Mouse (Mus musculus): Measurements from ENCODE around the gene Pbx1. TPM values are rescaled to one million over a fixed set of nuclear protein-coding genes. Genes with fewer than 3 reads are reported as not detected.

Pbx1 gene
- polyA plus RNA-seq, 1 experiment from 2014 or later: 4.0 TPM

GRCm38 (mm10) chr1:168138669-168139068 is 293.4 kb downstream of the Pbx1 start:
- ATAC-seq (no peak), DNase-seq (no peak)
- Histone ChIP-seq H3K4me1 (ENCODE audit: insufficient read depth) (no peaks in the 10 kb centered on the region), H3K27me3 (ENCODE audit: insufficient read depth, low read length) (no peaks in the 10 kb centered on the region), H3K4me2 (ENCODE audit: low read depth, low read length) (no peak overlapping the region), H3K27ac (ENCODE audit: low read depth) (no peak overlapping the region), H3K9me3 (ENCODE audit: low read length) (no peaks in the 10 kb centered on the region), H3K36me3 (replicated peaks; ENCODE audit: insufficient read depth, low read length) (no peaks in the 10 kb centered on the region), H3K4me3 (ENCODE audit: low read depth, low read length) (no peak overlapping the region), H3K9ac (replicated peaks) (no peak overlapping the region)
- 81% methylated on average over 4 of the region's 4 CpGs for WGBS (ENCODE audit: insufficient replicate concordance)
- no peak for TF ChIP-seq CTCF (IDR thresholded peaks at IDR 0.05; ENCODE audit: low read depth)
- no peak for TF ChIP-seq EP300 (IDR thresholded peaks at IDR 0.05; ENCODE audit: low read depth)

GRCm38 (mm10) chr1:168137890-168138289 is 294.2 kb downstream of the Pbx1 start:
- TF ChIP-seq EP300 (IDR thresholded peaks at IDR 0.05; ENCODE audit: low read depth): no peak
- no peak for TF ChIP-seq CTCF (IDR thresholded peaks at IDR 0.05; ENCODE audit: low read depth)
- no peaks in the 10 kb centered on the region for H3K9me3 ChIP-seq (ENCODE audit: low read length)
- WGBS (ENCODE audit: insufficient replicate concordance): 76% methylated on average over 5 of the region's 5 CpGs
- no peaks in the 10 kb centered on the region for H3K4me1 ChIP-seq (ENCODE audit: insufficient read depth)
- no peak overlapping the region for H3K27ac ChIP-seq (ENCODE audit: low read depth)
- DNase-seq (no peak), ATAC-seq (no peak)
- no peak overlapping the region for H3K4me3 ChIP-seq (ENCODE audit: low read depth, low read length)
- H3K9ac ChIP-seq (replicated peaks): no peak overlapping the region
- H3K4me2 ChIP-seq (ENCODE audit: low read depth, low read length): no peak overlapping the region
- H3K27me3 ChIP-seq (ENCODE audit: insufficient read depth, low read length): no peaks in the 10 kb centered on the region
- H3K36me3 ChIP-seq (replicated peaks; ENCODE audit: insufficient read depth, low read length): no peaks in the 10 kb centered on the region

GRCm38 (mm10) chr1:168135545-168135944 is 296.5 kb downstream of the Pbx1 start:
- no peak overlapping the region for H3K27ac ChIP-seq (ENCODE audit: low read depth)
- H3K36me3 ChIP-seq (replicated peaks; ENCODE audit: insufficient read depth, low read length): no peaks in the 10 kb centered on the region
- H3K4me2 ChIP-seq (ENCODE audit: low read depth, low read length): no peak overlapping the region
- no peaks in the 10 kb centered on the region for H3K27me3 ChIP-seq (ENCODE audit: insufficient read depth, low read length)
- no peaks in the 10 kb centered on the region for H3K4me1 ChIP-seq (ENCODE audit: insufficient read depth)
- no peak overlapping the region for H3K9ac ChIP-seq (replicated peaks)
- no peak overlapping the region for H3K4me3 ChIP-seq (ENCODE audit: low read depth, low read length)
- whole genome bisulfite sequencing (ENCODE audit: insufficient replicate concordance): 59% methylated on average over 6 of the region's 7 CpGs
- TF ChIP-seq CTCF (IDR thresholded peaks at IDR 0.05; ENCODE audit: low read depth): no peak
- H3K9me3 ChIP-seq (ENCODE audit: low read length): no peaks in the 10 kb centered on the region
- no peak for DNase-seq
- ATAC-seq: no peak

- Histone ChIP-seq H3K36me3 (replicated peaks; ENCODE audit: insufficient read depth, low read length) (no peaks in the 10 kb centered on the region), H3K27me3 (ENCODE audit: insufficient read depth, low read length) (no peaks in the 10 kb centered on the region), H3K4me3 (ENCODE audit: low read depth, low read length) (no peak overlapping the region), H3K4me2 (ENCODE audit: low read depth, low read length) (no peak overlapping the region), H3K4me1 (ENCODE audit: insufficient read depth) (no peaks in the 10 kb centered on the region), H3K9ac (replicated peaks) (no peak overlapping the region), H3K9me3 (ENCODE audit: low read length) (no peaks in the 10 kb centered on the region), H3K27ac (ENCODE audit: low read depth) (no peak overlapping the region)
- TF ChIP-seq EP300 (IDR thresholded peaks at IDR 0.05; ENCODE audit: low read depth): no peak
- no peak for TF ChIP-seq CTCF (IDR thresholded peaks at IDR 0.05; ENCODE audit: low read depth)
- DNase-seq (no peak), ATAC-seq (no peak)
These were observed 298.4 kb downstream of the Pbx1 start for GRCm38 (mm10) chr1:168133696-168134095.

GRCm38 (mm10) chr1:168128004-168128403 is 304.1 kb downstream of the Pbx1 start:
- no peaks in the 10 kb centered on the region for H3K27me3 ChIP-seq (ENCODE audit: insufficient read depth, low read length)
- no peaks in the 10 kb centered on the region for H3K36me3 ChIP-seq (replicated peaks; ENCODE audit: insufficient read depth, low read length)
- H3K4me3 ChIP-seq (ENCODE audit: low read depth, low read length): no peak overlapping the region
- TF ChIP-seq EP300 (IDR thresholded peaks at IDR 0.05; ENCODE audit: low read depth) (no peak), CTCF (IDR thresholded peaks at IDR 0.05; ENCODE audit: low read depth) (no peak)
- H3K27ac ChIP-seq (ENCODE audit: low read depth): no peak overlapping the region
- ATAC-seq: no peak
- 64% methylated on average over 4 of the region's 4 CpGs for WGBS (ENCODE audit: insufficient replicate concordance)
- DNase-seq: no peak
- H3K9ac ChIP-seq (replicated peaks): no peak overlapping the region
- H3K4me1 ChIP-seq (ENCODE audit: insufficient read depth): no peaks in the 10 kb centered on the region
- no peaks in the 10 kb centered on the region for H3K9me3 ChIP-seq (ENCODE audit: low read length)
- H3K4me2 ChIP-seq (ENCODE audit: low read depth, low read length): no peak overlapping the region

GRCm38 (mm10) chr1:168124643-168125490 is 307.2 kb downstream of the Pbx1 start:
- Histone ChIP-seq H3K4me2 (ENCODE audit: low read depth, low read length) (no peak overlapping the region), H3K27ac (ENCODE audit: low read depth) (no peak overlapping the region), H3K27me3 (ENCODE audit: insufficient read depth, low read length) (no peaks in the 10 kb centered on the region), H3K9ac (replicated peaks) (no peak overlapping the region), H3K4me3 (ENCODE audit: low read depth, low read length) (no peak overlapping the region), H3K4me1 (ENCODE audit: insufficient read depth) (no peaks in the 10 kb centered on the region), H3K9me3 (ENCODE audit: low read length) (no peaks in the 10 kb centered on the region), H3K36me3 (replicated peaks; ENCODE audit: insufficient read depth, low read length) (no peaks in the 10 kb centered on the region)
- no peak for TF ChIP-seq CTCF (IDR thresholded peaks at IDR 0.05; ENCODE audit: low read depth)
- no peak for TF ChIP-seq EP300 (IDR thresholded peaks at IDR 0.05; ENCODE audit: low read depth)
- no peak for DNase-seq
- WGBS (ENCODE audit: insufficient replicate concordance): 54% methylated on average over 5 of the region's 5 CpGs
- no peak for ATAC-seq
